Mouse (Mus musculus) embryonic facial prominence, embryonic 12.5 days (tissue): ENCODE measurements around the gene Gm17509. TPM values are rescaled to one million over a fixed set of nuclear protein-coding genes. Genes with fewer than 3 reads are reported as not detected.

ENCODE experiments used
- ATAC-seq: fragments of 200-750 bp; cut with Nextera tagmentation; 2 replicates; pipeline ENCODE4 v1.8.0; 2017; ENCODE audit not compliant: insufficient number of reproducible peaks, insufficient read depth, low FRiP score, low TSS enrichment
- H3K27ac ChIP-seq: fragments of 300-500 bp; sonication (generic); 2 replicates; pipeline ENCODE4 v1.5.1; 2016; ENCODE audit warnings: mild to moderate bottlenecking
- H3K27me3 ChIP-seq: fragments of 300-500 bp; sonication (generic); 2 replicates; pipeline ENCODE4 v1.6.1; 2016; ENCODE audit warnings: mild to moderate bottlenecking, moderate library complexity
- H3K36me3 ChIP-seq: fragments of 300-500 bp; sonication (generic); 2 replicates; pipeline ENCODE4 v1.6.1; 2016; ENCODE audit warnings: mild to moderate bottlenecking
- H3K4me1 ChIP-seq: fragments of 300-500 bp; sonication (generic); 2 replicates; pipeline ENCODE4 v1.6.1; 2016
- H3K4me2 ChIP-seq: fragments of 300-500 bp; sonication (generic); replicated peaks from 2 replicates; pipeline ENCODE4 v1.6.1; 2016; ENCODE audit warnings: mild to moderate bottlenecking, moderate library complexity
- H3K4me3 ChIP-seq: fragments of 300-500 bp; sonication (generic); 2 replicates; pipeline ENCODE4 v1.5.1; 2016; ENCODE audit warnings: mild to moderate bottlenecking
- H3K9ac ChIP-seq: fragments of 300-500 bp; sonication (generic); 2 replicates; pipeline ENCODE4 v1.6.1; 2016; ENCODE audit warnings: mild to moderate bottlenecking, moderate library complexity
- H3K9me3 ChIP-seq: fragments of 300-500 bp; sonication (generic); 2 replicates; pipeline ENCODE4 v1.6.1; 2016; ENCODE audit warnings: mild to moderate bottlenecking, moderate library complexity
- WGBS: fragments of 180-500 bp; shearing (Covaris S2); methylation state at CpG from one replicate; pipeline ENCODE4 v1.1.7; 2016; 5-methylcytosine and 5-hydroxymethylcytosine counted together
- polyA plus RNA-seq: library from polyadenylated mRNA; unstranded; fragments of >200 nt; fragmentation: Nextera tagmentation; extraction: Ambion mirVana; gene quantifications from 2 replicates; pipeline ENCODE4 v1.2.1, GENCODE M21; 2016

Gene Gm17509
- 0.33 and 0.46 TPM in 2 replicates for polyA plus RNA-seq

DNA sequence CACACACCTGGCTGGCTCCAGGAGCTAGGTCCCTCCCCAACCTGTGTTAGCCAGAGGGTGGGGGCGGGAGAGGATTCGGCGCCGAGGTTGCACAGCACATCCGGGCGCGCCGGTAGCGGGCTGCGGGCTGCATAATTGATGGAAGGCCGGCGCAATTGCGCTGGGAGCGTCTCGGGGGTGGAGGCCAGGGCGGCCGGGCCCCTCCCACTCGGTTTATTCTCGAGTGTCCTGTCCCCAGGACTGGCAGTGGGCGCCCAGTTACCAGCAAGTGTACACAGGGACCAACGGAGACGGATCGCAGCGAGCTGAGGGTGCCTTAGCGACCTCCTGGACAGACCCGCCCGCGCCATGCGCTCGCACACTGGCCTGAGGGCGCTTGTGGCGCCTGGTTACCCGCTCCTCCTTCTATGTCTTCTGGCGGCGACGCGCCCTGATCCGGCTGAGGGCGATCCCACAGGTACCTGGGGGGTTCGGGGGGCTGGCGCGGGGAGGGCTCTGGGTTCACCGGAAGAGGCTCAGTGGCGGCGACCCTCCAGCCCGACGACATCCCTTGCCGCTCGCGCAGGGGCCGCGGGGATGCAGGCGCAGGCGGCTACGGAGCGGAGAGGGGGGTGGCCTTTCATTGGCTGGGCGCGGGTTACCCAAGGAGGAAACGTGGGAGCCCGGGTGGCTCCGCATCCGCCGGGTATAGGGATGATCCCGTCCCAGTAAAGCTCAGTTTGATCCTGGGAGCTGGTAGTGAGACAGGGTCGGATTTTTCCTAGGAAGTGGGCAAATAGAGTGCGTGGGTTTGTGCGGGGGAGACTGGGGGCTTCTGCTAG lies at the start of gene Gm17509:
TSS of gene Gm17509 (minus strand) at position 575 of the 821 bp plus-strand sequence.
- peaks cover 15% of the 10 kb centered on the region for H3K4me1 ChIP-seq
- no peaks in the 10 kb centered on the region for H3K9me3 ChIP-seq
- peak within 1 kb of the TSS; percentile 57; the same call in 1 of the 2 replicates for H3K27ac ChIP-seq
- H3K36me3 ChIP-seq: no peaks in the 10 kb centered on the region
- WGBS: under 1% methylated on average over 67 of the region's 67 CpGs
- peak within 1 kb of the TSS; percentile 76 for H3K4me3 ChIP-seq
- ATAC-seq: peak; percentile 85
- peaks cover 3% of the 10 kb centered on the region; the same call in 1 of the 2 replicates for H3K27me3 ChIP-seq
- peak within 1 kb of the TSS; percentile 72 for H3K9ac ChIP-seq
- H3K4me2 ChIP-seq: peak within 1 kb of the TSS; percentile 91

DNA sequence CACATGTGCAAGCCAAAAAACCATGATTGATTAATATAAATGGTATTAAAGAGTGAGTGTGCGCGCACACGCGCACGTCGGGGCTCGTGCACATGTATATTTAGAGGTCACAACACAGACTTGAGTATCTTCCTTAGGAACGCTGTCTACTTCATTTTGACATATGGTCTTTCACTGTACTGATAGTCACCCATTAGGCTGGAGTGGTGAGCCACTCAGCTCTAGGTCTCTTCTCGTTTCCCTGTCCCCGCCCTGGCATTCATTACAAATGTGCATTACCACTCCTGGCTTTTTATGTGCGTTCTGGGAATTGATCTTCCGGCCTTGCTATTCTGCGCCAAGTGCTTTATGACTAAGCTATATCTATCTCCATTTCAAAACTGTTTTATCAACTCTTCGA lies 47.1 kb upstream of the Gm17509 start:
- no peaks in the 10 kb centered on the region for H3K9me3 ChIP-seq
- WGBS: 94% methylated on average over 14 of the region's 14 CpGs
- H3K27me3 ChIP-seq: no peaks in the 10 kb centered on the region
- no peak for ATAC-seq
- no peak overlapping the region for H3K4me2 ChIP-seq
- H3K9ac ChIP-seq: no peak overlapping the region
- H3K4me3 ChIP-seq: no peak overlapping the region
- H3K27ac ChIP-seq: no peak overlapping the region
- no peaks in the 10 kb centered on the region for H3K4me1 ChIP-seq
- H3K36me3 ChIP-seq: no peaks in the 10 kb centered on the region

DNA sequence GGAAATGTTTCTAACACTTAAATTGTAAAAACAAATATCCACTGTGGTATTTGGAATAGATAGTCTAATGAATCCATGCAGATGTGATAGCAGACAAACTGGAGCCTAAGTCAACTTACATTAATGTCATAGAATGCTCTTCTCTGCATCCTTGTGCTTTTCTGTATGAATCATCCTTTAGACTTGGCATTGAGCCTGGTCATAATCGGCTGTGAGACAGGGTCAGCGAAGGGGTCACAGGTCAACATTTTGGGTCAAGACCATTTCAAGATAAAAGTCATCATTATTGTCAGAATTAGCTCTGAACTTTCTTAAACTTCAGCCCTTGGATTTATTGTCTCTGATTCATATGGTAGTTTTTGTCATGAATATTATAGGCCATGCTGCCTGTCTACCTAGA lies 45.3 kb upstream of the Gm17509 start:
- no peak overlapping the region for H3K4me2 ChIP-seq
- no peak overlapping the region for H3K9ac ChIP-seq
- H3K27me3 ChIP-seq: no peaks in the 10 kb centered on the region
- H3K9me3 ChIP-seq: no peaks in the 10 kb centered on the region
- no peaks in the 10 kb centered on the region for H3K4me1 ChIP-seq
- no peaks in the 10 kb centered on the region for H3K36me3 ChIP-seq
- H3K4me3 ChIP-seq: no peak overlapping the region
- 45% methylated on average over 2 of the region's 2 CpGs for WGBS
- ATAC-seq: no peak
- no peak overlapping the region for H3K27ac ChIP-seq

DNA sequence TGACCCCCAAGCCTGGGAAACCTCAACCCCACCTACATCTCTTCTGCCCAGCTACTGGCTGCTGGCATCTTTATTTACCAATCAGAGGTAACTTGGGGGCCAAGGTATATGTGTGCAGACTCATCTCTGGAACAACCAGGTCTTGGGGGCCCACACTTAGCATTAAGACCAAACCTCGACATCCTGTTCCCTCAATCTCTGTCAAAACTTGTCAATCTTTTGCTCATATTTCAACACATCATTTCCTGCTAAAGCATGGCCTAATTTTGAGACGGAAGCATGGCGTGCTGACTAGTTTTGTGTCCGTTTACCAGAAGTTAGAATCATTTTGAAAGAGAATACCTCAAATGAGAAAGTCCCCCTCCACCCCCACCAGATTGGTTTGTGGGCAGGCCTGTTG lies 39.8 kb upstream of the Gm17509 start:
- no peaks in the 10 kb centered on the region for H3K4me1 ChIP-seq
- H3K9ac ChIP-seq: no peak overlapping the region
- no peak overlapping the region for H3K27ac ChIP-seq
- ATAC-seq: no peak
- H3K4me3 ChIP-seq: no peak overlapping the region
- no peaks in the 10 kb centered on the region for H3K9me3 ChIP-seq
- 81% methylated on average over 4 of the region's 4 CpGs for WGBS
- H3K27me3 ChIP-seq: no peaks in the 10 kb centered on the region
- H3K36me3 ChIP-seq: no peaks in the 10 kb centered on the region
- no peak overlapping the region for H3K4me2 ChIP-seq

DNA sequence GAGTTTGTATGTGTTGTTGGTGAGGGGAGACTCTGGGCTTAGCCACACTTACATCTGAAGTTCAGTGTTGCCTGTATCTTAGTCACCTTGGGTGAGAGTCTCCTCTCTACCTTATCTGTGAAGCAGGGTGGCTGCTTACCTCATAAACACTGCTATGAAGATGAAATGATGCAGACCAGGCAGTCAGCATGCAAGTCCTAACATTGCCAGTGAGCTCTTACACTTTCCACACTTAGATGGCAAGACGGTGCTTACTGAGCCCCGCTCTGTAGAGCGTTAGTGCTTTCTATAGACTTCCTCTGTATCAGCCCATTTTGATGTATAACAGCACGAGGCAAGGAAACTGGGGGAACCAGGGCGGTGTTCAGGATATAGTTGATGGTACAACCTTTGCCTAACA lies 21.7 kb upstream of the Gm17509 start:
- no peak overlapping the region for H3K9ac ChIP-seq
- no peaks in the 10 kb centered on the region for H3K36me3 ChIP-seq
- no peak overlapping the region for H3K4me3 ChIP-seq
- 85% methylated on average over 5 of the region's 5 CpGs for WGBS
- no peaks in the 10 kb centered on the region for H3K4me1 ChIP-seq
- H3K9me3 ChIP-seq: no peaks in the 10 kb centered on the region
- no peak for ATAC-seq
- H3K27me3 ChIP-seq: no peaks in the 10 kb centered on the region
- H3K27ac ChIP-seq: no peak overlapping the region
- no peak overlapping the region for H3K4me2 ChIP-seq

DNA sequence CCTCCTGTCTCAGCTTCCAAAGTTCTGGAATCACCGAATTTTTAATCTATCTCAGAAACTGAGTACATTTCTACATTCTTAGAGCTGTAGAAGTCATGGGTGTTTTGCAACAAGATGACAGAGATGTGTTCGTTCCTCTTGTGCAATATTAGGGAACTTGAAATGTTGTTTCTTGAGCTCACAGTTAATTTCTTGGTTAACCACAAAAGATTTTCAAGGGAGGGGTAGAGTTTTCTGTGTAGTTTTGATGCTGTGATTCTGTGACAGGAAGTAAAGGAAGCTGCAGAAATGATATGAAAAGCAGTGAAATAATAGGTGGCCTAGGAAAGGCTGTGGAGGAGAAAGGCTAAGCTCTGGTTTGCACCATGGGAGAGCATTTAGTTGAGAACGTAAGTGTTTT lies 21.2 kb upstream of the Gm17509 start:
- 87% methylated on average over 3 of the region's 3 CpGs for WGBS
- no peaks in the 10 kb centered on the region for H3K27me3 ChIP-seq
- no peak overlapping the region for H3K4me3 ChIP-seq
- H3K27ac ChIP-seq: no peak overlapping the region
- no peak for ATAC-seq
- no peak overlapping the region for H3K9ac ChIP-seq
- no peak overlapping the region for H3K4me2 ChIP-seq
- no peaks in the 10 kb centered on the region; the same call in 1 of the 2 replicates for H3K4me1 ChIP-seq
- H3K9me3 ChIP-seq: no peaks in the 10 kb centered on the region
- H3K36me3 ChIP-seq: no peaks in the 10 kb centered on the region

DNA sequence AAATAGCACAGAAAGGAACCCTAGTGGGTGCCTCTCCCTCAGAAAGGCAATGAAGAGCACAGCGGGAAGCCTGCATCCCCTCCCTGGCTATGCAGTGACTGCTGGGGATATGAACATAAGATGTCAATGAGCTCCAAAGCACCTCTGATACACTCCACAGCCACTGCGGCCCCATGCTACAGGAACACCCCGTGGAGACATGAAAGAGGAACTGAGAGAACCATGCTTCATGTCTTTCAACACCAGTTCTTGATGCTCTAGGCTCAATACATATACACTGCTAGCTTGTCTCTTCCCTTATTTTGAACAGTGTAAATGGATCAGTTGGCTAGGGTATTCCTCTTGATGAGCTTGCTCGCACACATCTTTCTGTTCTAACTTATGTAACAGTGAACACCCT lies 16.2 kb upstream of the Gm17509 start:
- Histone ChIP-seq H3K4me2 (no peak overlapping the region), H3K27ac (no peak overlapping the region), H3K36me3 (no peaks in the 10 kb centered on the region), H3K4me1 (peaks cover 16% of the 10 kb centered on the region), H3K9me3 (no peaks in the 10 kb centered on the region), H3K27me3 (no peaks in the 10 kb centered on the region), H3K4me3 (no peak overlapping the region), H3K9ac (no peak overlapping the region)
- ATAC-seq: no peak
- 92% methylated on average over 4 of the region's 4 CpGs for WGBS

DNA sequence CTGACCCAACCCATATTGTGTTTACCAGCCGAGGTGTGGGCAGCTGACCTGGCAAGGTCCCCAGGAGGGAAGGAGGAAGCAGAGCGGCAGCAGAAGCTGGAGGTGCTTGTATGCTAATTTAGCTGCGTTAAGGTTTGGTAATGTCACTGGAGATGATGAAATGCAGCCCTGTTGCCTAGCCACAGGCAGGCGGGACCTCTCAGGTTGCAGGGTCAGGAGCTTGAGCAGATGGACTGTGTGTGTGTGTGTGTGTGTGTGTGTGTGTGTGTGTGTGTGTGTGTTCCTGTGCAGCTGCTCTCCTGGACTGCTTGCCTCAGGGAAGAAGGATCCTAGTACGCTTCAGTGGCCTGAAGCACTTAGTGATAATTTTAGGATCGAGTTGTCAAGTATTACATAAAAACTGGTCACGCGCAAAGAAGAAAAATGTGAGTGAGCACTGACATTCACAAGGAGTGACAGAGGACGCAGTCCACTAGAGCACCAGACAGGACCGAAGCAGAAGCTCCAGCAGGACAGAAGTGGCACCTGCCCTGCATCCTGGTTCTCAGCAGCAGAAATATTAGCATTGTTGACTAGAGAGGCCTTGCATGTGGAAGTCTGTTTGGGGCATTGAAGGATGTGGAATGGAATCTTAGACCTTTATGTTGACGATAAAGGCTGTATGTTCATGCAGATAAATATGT lies 14.8 kb upstream of the Gm17509 start:
- Histone ChIP-seq H3K36me3 (no peaks in the 10 kb centered on the region), H3K27ac (0 out of 2 replicates have a peak overlapping the region, but pooled peaks have one; percentile 30), H3K4me2 (no peak overlapping the region), H3K9me3 (no peaks in the 10 kb centered on the region), H3K4me1 (peaks cover 21% of the 10 kb centered on the region), H3K27me3 (no peaks in the 10 kb centered on the region), H3K9ac (no peak overlapping the region), H3K4me3 (no peak overlapping the region)
- ATAC-seq: peak; percentile 80
- WGBS: 28% methylated on average over 11 of the region's 11 CpGs

DNA sequence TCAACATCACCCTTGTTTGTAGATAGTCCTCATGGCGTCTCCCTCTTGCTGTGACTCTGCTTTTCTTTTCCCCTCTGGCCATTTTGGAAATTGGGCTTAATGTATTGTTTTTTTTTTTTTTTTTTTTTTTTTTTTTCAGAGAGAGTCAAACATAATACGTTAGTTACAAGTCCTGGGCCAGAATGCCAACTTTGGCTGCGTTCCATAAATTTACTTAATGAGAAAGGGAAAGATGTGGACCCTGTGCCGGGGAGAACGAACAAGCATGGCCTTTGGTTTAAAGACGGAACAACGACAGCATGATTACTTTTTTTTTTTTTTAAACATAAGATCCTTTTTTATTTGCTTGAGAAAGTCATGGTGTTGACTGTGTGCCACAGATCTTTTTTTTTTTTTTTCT lies 13.6 kb upstream of the Gm17509 start:
- Histone ChIP-seq H3K4me1 (peaks cover 21% of the 10 kb centered on the region), H3K9me3 (no peaks in the 10 kb centered on the region), H3K4me3 (no peak overlapping the region), H3K36me3 (no peaks in the 10 kb centered on the region), H3K9ac (no peak overlapping the region), H3K27me3 (no peaks in the 10 kb centered on the region), H3K27ac (no peak overlapping the region), H3K4me2 (no peak overlapping the region)
- WGBS: 60% methylated on average over 7 of the region's 7 CpGs
- ATAC-seq: no peak

DNA sequence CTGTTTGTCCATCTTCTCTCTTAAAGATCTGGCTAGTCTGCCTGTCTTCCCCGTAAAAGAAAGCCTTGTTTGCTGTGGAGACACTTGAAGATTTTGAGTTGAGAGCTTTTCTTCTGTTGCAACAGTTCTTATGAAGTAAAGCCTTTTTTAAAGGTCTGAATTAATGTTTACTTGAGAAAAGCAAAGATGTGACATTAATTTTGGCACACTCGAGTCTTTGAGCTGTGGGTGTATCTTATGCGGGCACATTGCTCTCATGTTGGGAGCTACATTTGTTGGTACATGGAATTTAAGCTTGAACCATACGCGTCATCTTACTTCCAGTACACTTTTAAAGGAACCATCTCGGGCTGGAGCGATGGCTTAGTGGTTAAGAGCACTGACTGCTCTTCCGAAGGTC lies 12.9 kb upstream of the Gm17509 start:
- H3K4me3 ChIP-seq: no peak overlapping the region
- no peaks in the 10 kb centered on the region for H3K27me3 ChIP-seq
- H3K4me1 ChIP-seq: peaks cover 21% of the 10 kb centered on the region
- H3K9me3 ChIP-seq: no peaks in the 10 kb centered on the region
- H3K27ac ChIP-seq: no peak overlapping the region
- no peaks in the 10 kb centered on the region for H3K36me3 ChIP-seq
- 91% methylated on average over 8 of the region's 8 CpGs for WGBS
- ATAC-seq: no peak
- H3K4me2 ChIP-seq: no peak overlapping the region
- H3K9ac ChIP-seq: no peak overlapping the region

DNA sequence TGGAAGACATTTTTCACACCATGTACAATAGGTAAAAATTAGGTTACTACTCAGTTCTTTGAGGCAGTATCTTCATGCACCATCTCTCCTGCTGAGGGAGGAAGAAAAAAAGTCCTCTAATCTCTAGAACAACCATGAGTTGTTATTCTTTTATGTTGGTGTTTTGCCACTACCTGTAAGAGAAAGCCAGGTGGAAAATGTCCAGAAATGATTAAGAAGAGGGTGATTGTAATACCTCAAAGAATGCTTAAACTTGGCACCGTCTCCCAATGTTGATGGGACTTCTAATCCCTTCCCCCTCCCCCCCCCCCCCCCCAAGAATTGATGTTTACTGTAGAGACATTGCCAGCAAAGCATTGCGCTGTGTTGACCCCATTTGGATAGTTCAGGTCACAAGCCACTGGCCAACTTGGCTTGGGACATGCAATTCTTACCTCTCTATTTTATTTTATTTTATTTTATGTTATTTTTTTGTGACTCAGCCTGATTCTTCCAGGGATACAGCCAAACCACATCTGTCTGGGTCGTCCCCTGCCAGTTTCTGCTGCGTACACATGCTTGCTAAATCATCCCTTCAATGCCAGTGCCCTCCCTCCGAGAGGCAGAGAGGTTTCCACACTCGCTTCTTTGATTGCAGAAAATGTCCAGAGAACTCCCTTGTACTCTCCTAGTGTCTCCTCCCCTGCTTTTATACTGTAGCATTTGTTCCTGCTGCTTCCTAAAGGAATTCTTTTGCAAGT lies 9.7 kb upstream of the Gm17509 start:
- WGBS: 79% methylated on average over 6 of the region's 6 CpGs
- Histone ChIP-seq H3K4me2 (no peak overlapping the region), H3K4me3 (no peak overlapping the region), H3K27ac (no peak overlapping the region), H3K27me3 (no peaks in the 10 kb centered on the region), H3K36me3 (no peaks in the 10 kb centered on the region), H3K9me3 (no peaks in the 10 kb centered on the region), H3K9ac (no peak overlapping the region), H3K4me1 (peaks cover 11% of the 10 kb centered on the region)
- ATAC-seq: no peak
